Mouse (Mus musculus): ENCODE measurements around the gene Plin3. TPM values are rescaled to one million over a fixed set of nuclear protein-coding genes. Genes with fewer than 3 reads are reported as not detected.

The Plin3 gene
- total and polyA plus RNA-seq, 3 experiments = 6.6 to 13.1 TPM; not detected in 1

DNA sequence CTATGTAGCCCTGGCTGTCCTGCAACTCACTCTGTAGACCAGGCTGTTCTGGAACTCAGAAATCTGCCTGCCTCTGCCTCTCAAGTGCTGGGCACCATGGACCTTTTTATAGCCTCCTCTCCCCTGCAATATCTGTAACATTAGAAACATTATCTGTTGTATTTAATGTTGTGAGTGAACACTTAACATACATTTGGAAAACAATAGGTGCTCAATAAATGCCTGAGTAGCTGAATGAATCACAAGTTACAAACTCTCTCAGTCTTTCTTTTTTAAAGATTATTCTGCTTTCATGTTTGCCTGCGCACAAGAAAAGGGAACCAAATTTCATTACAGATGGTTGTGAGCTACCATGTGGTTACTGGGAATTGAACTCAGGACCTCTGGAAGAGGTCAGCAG lies 5.6 kb upstream of the Plin3 start:
- H3K4me1 ChIP-seq (ENCODE audit: control insufficient read depth in 1 of 2, insufficient read depth in 2 of 2, low read length in 2 of 2) = peaks cover 0 to 6% of the 10 kb centered on the region in 2 experiments; a peak in 1 of 4 replicates
- no peak for TF ChIP-seq MAX (IDR thresholded peaks at IDR 0.05; ENCODE audit: low read length)
- TF ChIP-seq SIN3A (IDR thresholded peaks at IDR 0.05; ENCODE audit: low read length) = no peak
- TF ChIP-seq RCOR1 (IDR thresholded peaks at IDR 0.05; ENCODE audit: low read depth, low read length) = no peak
- H3K27me3 ChIP-seq (ENCODE audit: control insufficient read depth in 1 of 2, insufficient read depth in 2 of 2, low read length in 2 of 2) = no peaks in the 10 kb centered on the region
- H3K9me3 ChIP-seq (replicated peaks; ENCODE audit: insufficient read depth, low read length) = no peaks in the 10 kb centered on the region
- H3K9ac ChIP-seq (ENCODE audit: control insufficient read depth, low read depth, low read length, poor library complexity, severe bottlenecking) = no peak overlapping the region
- no peak overlapping the region for H3K4me3 ChIP-seq (ENCODE audit: control insufficient read depth in 1 of 2, insufficient read depth in 1 of 2, low read depth in 2 of 2, low read length in 2 of 2)
- H3K36me3 ChIP-seq (ENCODE audit: control insufficient read depth in 1 of 2, insufficient read depth in 2 of 2, low read length in 2 of 2) = no peaks in the 10 kb centered on the region
- H3K27ac ChIP-seq (ENCODE audit: control insufficient read depth, low read depth, low read length) = no peak overlapping the region
- no peaks in the 10 kb centered on the region for H3K79me2 ChIP-seq (ENCODE audit: control insufficient read depth, insufficient read depth, low read length, poor library complexity)
- no peak for DNase-seq (ENCODE audit: low read depth, low spot score)

DNA sequence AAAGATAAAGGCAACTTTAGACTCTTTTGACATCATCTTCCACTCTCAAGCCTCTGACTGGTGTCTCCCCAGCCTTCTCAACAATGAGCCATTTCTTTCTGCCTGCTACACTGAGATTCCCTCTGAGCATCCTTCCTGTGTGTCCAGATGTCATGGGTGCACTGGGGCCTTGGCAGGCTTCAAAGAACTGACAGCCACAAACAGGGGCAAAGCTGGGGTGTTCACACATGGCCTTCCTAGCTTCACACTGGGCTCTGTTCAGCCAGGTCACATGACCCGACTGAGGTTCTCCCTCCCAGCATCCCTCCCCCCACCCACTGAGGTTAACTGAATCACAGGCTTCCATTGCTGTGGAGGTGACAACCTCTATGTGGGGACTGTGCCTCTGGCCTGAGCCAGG lies 3.5 kb upstream of the Plin3 start:
- TF ChIP-seq ZMIZ1 (IDR thresholded peaks at IDR 0.05; ENCODE audit: low read depth, low read length) (no peak), USF1 (IDR thresholded peaks at IDR 0.05; ENCODE audit: low read depth, low read length) (0 out of 2 replicates have a peak, but pooled peaks have one; percentile 26)
- Histone ChIP-seq H3K79me2 (ENCODE audit: control insufficient read depth, insufficient read depth, low read length, poor library complexity) (no peaks in the 10 kb centered on the region; the same call in 1 of the 2 replicates), H3K4me3 (ENCODE audit: control insufficient read depth in 1 of 2, insufficient read depth in 1 of 2, low read depth in 2 of 2, low read length in 2 of 2) (no peak overlapping the region), H3K9me3 (replicated peaks; ENCODE audit: insufficient read depth, low read length) (no peaks in the 10 kb centered on the region), H3K9ac (ENCODE audit: control insufficient read depth, low read depth, low read length, poor library complexity, severe bottlenecking) (no peak overlapping the region), H3K27ac (ENCODE audit: control insufficient read depth, low read depth, low read length) (no peak overlapping the region), H3K36me3 (ENCODE audit: control insufficient read depth in 1 of 2, insufficient read depth in 2 of 2, low read length in 2 of 2) (peaks cover 0 to 3% of the 10 kb centered on the region in 2 experiments; a peak in 1 of 4 replicates), H3K27me3 (ENCODE audit: control insufficient read depth in 1 of 2, insufficient read depth in 2 of 2, low read length in 2 of 2) (no peaks in the 10 kb centered on the region), H3K4me1 (ENCODE audit: control insufficient read depth in 1 of 2, insufficient read depth in 2 of 2, low read length in 2 of 2) (peaks cover 2 to 4% of the 10 kb centered on the region in 2 experiments; a peak in 3 of 4 replicates)
- DNase-seq (ENCODE audit: low read depth, low spot score) = no peak

DNA sequence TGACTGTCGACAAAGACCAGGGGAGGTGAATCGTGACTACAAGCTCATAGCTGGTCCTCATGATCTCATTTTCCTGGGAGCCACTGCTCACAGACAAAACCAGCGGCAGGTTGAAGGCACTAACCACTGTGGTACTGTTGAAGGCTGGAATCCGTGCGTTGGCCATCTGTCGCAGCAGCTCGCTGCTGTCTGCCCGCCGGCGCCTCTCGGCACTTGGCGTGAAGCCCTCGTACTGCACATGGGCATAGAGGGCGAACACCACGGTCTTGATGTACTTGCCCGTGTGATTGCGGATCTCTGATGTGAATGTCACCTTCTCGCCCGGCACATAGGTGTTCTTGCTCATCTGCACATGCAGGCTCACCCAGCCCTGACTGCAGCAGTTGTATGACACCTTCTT lies 1.6 kb upstream of the Plin3 start:
- DNase-seq (ENCODE audit: low read depth, low spot score) = no peak
- no peak overlapping the region for H3K9ac ChIP-seq (ENCODE audit: control insufficient read depth, low read depth, low read length, poor library complexity, severe bottlenecking)
- TF ChIP-seq POLR2AphosphoS2 (IDR thresholded peaks at IDR 0.05; ENCODE audit: low read length) = no peak
- no peak for TF ChIP-seq ZNF384 (IDR thresholded peaks at IDR 0.05; ENCODE audit: low read depth, low read length)
- TF ChIP-seq ZMIZ1 (IDR thresholded peaks at IDR 0.05; ENCODE audit: low read depth, low read length) = no peak
- TF ChIP-seq TBP (IDR thresholded peaks at IDR 0.05; ENCODE audit: low read depth, low read length) = no peak
- no peak for TF ChIP-seq MAFK (IDR thresholded peaks at IDR 0.05; ENCODE audit: borderline replicate concordance, low read depth, low read length)
- TF ChIP-seq USF2 (IDR thresholded peaks at IDR 0.05; ENCODE audit: borderline replicate concordance in 1 of 2, insufficient read depth in 1 of 2, low read depth in 1 of 2, low read length in 2 of 2) = no peak
- no peak for TF ChIP-seq RCOR1 (IDR thresholded peaks at IDR 0.05; ENCODE audit: low read depth, low read length)
- no peak for TF ChIP-seq NRF1 (IDR thresholded peaks at IDR 0.05; ENCODE audit: insufficient read depth, low read depth, low read length, poor library complexity, severe bottlenecking)
- no peak for TF ChIP-seq ZKSCAN1 (IDR thresholded peaks at IDR 0.05; ENCODE audit: low read depth, low read length)
- TF ChIP-seq USF1 (IDR thresholded peaks at IDR 0.05; ENCODE audit: low read depth, low read length) = no peak
- TF ChIP-seq JUND (IDR thresholded peaks at IDR 0.05; ENCODE audit: low read depth, low read length) = no peak
- TF ChIP-seq CHD1 (IDR thresholded peaks at IDR 0.05; ENCODE audit: low read depth, low read length) = no peak
- no peak for TF ChIP-seq GABPA (IDR thresholded peaks at IDR 0.05; ENCODE audit: low read depth, low read length)
- TF ChIP-seq BHLHE40 (IDR thresholded peaks at IDR 0.05; ENCODE audit: borderline replicate concordance, low read depth, low read length) = no peak
- TF ChIP-seq MYC (IDR thresholded peaks at IDR 0.05; ENCODE audit: low read depth, low read length) = no peak

More for the DNA sequence above, 1.6 kb upstream of the Plin3 start:
- H3K4me1 ChIP-seq (ENCODE audit: control insufficient read depth in 1 of 2, insufficient read depth in 2 of 2, low read length in 2 of 2) = peaks cover 2 to 9% of the 10 kb centered on the region in 2 experiments; a peak in 3 of 4 replicates
- no peak overlapping the region for H3K27ac ChIP-seq (ENCODE audit: control insufficient read depth, low read depth, low read length)
- H3K36me3 ChIP-seq (ENCODE audit: control insufficient read depth in 1 of 2, insufficient read depth in 2 of 2, low read length in 2 of 2) = peaks cover 0 to 3% of the 10 kb centered on the region in 2 experiments; a peak in 2 of 4 replicates
- H3K4me3 ChIP-seq (ENCODE audit: control insufficient read depth in 1 of 2, insufficient read depth in 1 of 2, low read depth in 2 of 2, low read length in 2 of 2) = no peak overlapping the region
- H3K9me3 ChIP-seq (replicated peaks; ENCODE audit: insufficient read depth, low read length) = no peaks in the 10 kb centered on the region
- no peaks in the 10 kb centered on the region; the same call in 1 of the 2 replicates for H3K79me2 ChIP-seq (ENCODE audit: control insufficient read depth, insufficient read depth, low read length, poor library complexity)
- H3K27me3 ChIP-seq (ENCODE audit: control insufficient read depth in 1 of 2, insufficient read depth in 2 of 2, low read length in 2 of 2) = no peaks in the 10 kb centered on the region

All from MEL (cell line).